ENCODE assay signal across 10 mouse cellular contexts in genomic region chr5:43818695-43819094, GRCm38 (mm10). TPM values are rescaled to one million over a fixed set of nuclear protein-coding genes. Genes with fewer than 3 reads are reported as not detected.
DNase-seq lines count a peak whose midpoint lies in the region; ATAC-seq and TF ChIP-seq lines count a peak whose summit lies in the region.
"Had no signal": no experiment of that assay in that cellular context is flagged by ENCODE, and none has a peak within 500 bp of the region (broad histone marks: within the 10 kb centered on the region; RNA-seq: fewer than 3 reads in every experiment).

TSS of gene Bst1 (plus strand) at chr5:43818885.

- no peaks in the 10 kb centered on the region for H3K36me3 ChIP-seq in lung, postnatal 0 days (ENCODE audit: insufficient read depth, low read length)
- no peaks in the 10 kb centered on the region for H3K36me3 ChIP-seq in liver, embryonic 16.5 days (ENCODE audit: control insufficient read depth, insufficient read depth)
- peaks cover 2% of the 10 kb centered on the region; the same call in 1 of the 2 replicates for H3K36me3 ChIP-seq in small intestine, adult 2 months (ENCODE audit: control insufficient read depth, insufficient read depth, low read length)
- H3K36me3 ChIP-seq: embryonic facial prominence, embryonic 13.5 days had no signal

- TF ChIP-seq EP300 in lung, postnatal 0 days (IDR thresholded peaks at IDR 0.05), result no peak

- H3K27me3 ChIP-seq in lung, postnatal 0 days (replicated peaks; ENCODE audit: insufficient read depth, low read length), result no peaks in the 10 kb centered on the region
- H3K27me3 ChIP-seq in liver, embryonic 16.5 days (ENCODE audit: control insufficient read depth, insufficient read depth, low read depth, low read length), result no peaks in the 10 kb centered on the region
- no peaks in the 10 kb centered on the region for H3K27me3 ChIP-seq in small intestine, adult 2 months (ENCODE audit: control insufficient read depth, insufficient read depth, low read length)
- H3K27me3 ChIP-seq: embryonic facial prominence, embryonic 13.5 days had no signal

- H3K4me1 ChIP-seq in lung, postnatal 0 days (ENCODE audit: insufficient read depth, low read depth, low read length), result 0 out of 2 replicates have a peak, but pooled peaks cover 3% of the 10 kb centered on the region
- H3K4me1 ChIP-seq in liver, embryonic 16.5 days (ENCODE audit: control insufficient read depth, low read depth, low read length), result no peaks in the 10 kb centered on the region; the same call in 1 of the 2 replicates
- H3K4me1 ChIP-seq in small intestine, adult 2 months (ENCODE audit: control insufficient read depth, insufficient read depth, insufficient read length, low read length), result peaks cover 13% of the 10 kb centered on the region
- H3K4me1 ChIP-seq: embryonic facial prominence, embryonic 13.5 days had no signal

- WGBS in lung, postnatal 0 days, result 46% methylated on average over 12 of the region's 12 CpGs
- 46% methylated on average over 12 of the region's 12 CpGs for WGBS in liver, embryonic 16.5 days (ENCODE audit: insufficient replicate concordance)
- WGBS in small intestine, adult 2 months, result 65% methylated on average over 12 of the region's 12 CpGs

- TF ChIP-seq CTCF in lung, postnatal 0 days (IDR thresholded peaks at IDR 0.05), result no peak
- TF ChIP-seq CTCF in small intestine, adult 2 months (IDR thresholded peaks at IDR 0.05; ENCODE audit: extremely low read depth, insufficient read length, insufficient replicate concordance, low read depth, low read length), result no peak

- no peak within 1 kb of the TSS for H3K4me2 ChIP-seq in lung, postnatal 0 days (replicated peaks; ENCODE audit: low read depth, low read length)
- H3K4me2 ChIP-seq in liver, embryonic 16.5 days (ENCODE audit: low read depth, low read length), result no peak within 1 kb of the TSS
- H3K4me2 ChIP-seq: embryonic facial prominence, embryonic 13.5 days had no signal

- H3K9me3 ChIP-seq in lung, postnatal 0 days (ENCODE audit: low read length), result no peaks in the 10 kb centered on the region
- no peaks in the 10 kb centered on the region for H3K9me3 ChIP-seq in liver, embryonic 16.5 days (replicated peaks; ENCODE audit: control insufficient read depth, low read length)
- H3K9me3 ChIP-seq: embryonic facial prominence, embryonic 13.5 days had no signal

- ATAC-seq in lung, postnatal 0 days, result no peak
- ATAC-seq in liver, embryonic 16.5 days (ENCODE audit: low read depth), result no peak

- DNase-seq in lung, adult 18-20 months, result peak; percentile 40 to 49
- no peak for DNase-seq in lung, postnatal 0 days (ENCODE audit: low spot score)
- DNase-seq in heart, postnatal 4 days, result peak; percentile 9
- no peak for DNase-seq in adrenal gland, postnatal 10 days
- no peak for DNase-seq in adrenal gland, adult 8-10 months
- DNase-seq: layer of hippocampus, postnatal 36 days had no signal

- no peak within 1 kb of the TSS for H3K27ac ChIP-seq in lung, postnatal 0 days (ENCODE audit: low read length)
- no peak within 1 kb of the TSS for H3K27ac ChIP-seq in liver, embryonic 16.5 days (ENCODE audit: low read length)
- H3K27ac ChIP-seq in small intestine, adult 2 months (ENCODE audit: insufficient read depth, low read depth, low read length), result peak within 1 kb of the TSS; percentile 44
- H3K27ac ChIP-seq: embryonic facial prominence, embryonic 13.5 days had no signal

- H3K4me3 ChIP-seq in lung, postnatal 0 days (ENCODE audit: low read depth, low read length), result no peak within 1 kb of the TSS
- H3K4me3 ChIP-seq in liver, embryonic 16.5 days (ENCODE audit: low read depth, low read length), result 0 out of 2 replicates have a peak within 1 kb of the TSS, but pooled peaks have one; percentile 13
- peak within 1 kb of the TSS; percentile 61 for H3K4me3 ChIP-seq in small intestine, adult 2 months (ENCODE audit: low read depth, low read length)
- H3K4me3 ChIP-seq: embryonic facial prominence, embryonic 13.5 days had no signal

- no peak within 1 kb of the TSS for H3K9ac ChIP-seq in lung, postnatal 0 days (replicated peaks; ENCODE audit: low read depth)
- no peak within 1 kb of the TSS for H3K9ac ChIP-seq in liver, embryonic 16.5 days (ENCODE audit: low read depth, low read length)
- H3K9ac ChIP-seq: embryonic facial prominence, embryonic 13.5 days had no signal

- TF ChIP-seq POLR2A in small intestine, adult 2 months (IDR thresholded peaks at IDR 0.05; ENCODE audit: low read depth, low read length), result peak; percentile 31; the same call in 1 of the 2 replicates

RNA-seq across cellular contexts. Expression of gene Bst1, which starts in this region (rescaled TPM):
- polyA plus RNA-seq in lung, postnatal 0 days (2015; fragmentation: Nextera tagmentation; extraction: Ambion mirVana), result 7.1 and 8.4 TPM in 2 replicates
- total RNA-seq in heart, postnatal 4 days (2021), result 1 to 10 TPM in 1 of 2 experiments, under 1 TPM in 1; 0.71 to 2.1 TPM
- polyA plus RNA-seq in liver, embryonic 16.5 days (2015; fragmentation: Nextera tagmentation; extraction: Ambion mirVana), result 1.6 and 1.8 TPM in 2 replicates
- 25.9 and 87.8 TPM in 2 replicates for polyA plus RNA-seq in small intestine, adult 2 months (2012; rRNA removed)
- total RNA-seq in adrenal gland, postnatal 10 days (2021), result 1 to 10 TPM in 1 of 2 experiments, under 1 TPM in 1; 1.00 to 1.6 TPM
- total RNA-seq in adrenal gland, adult 8-10 months (2022), result 1 to 10 TPM; 1.3 to 2.7 (median 1.8) TPM
- total RNA-seq: layer of hippocampus, postnatal 36 days had no signal
- polyA plus RNA-seq: embryonic facial prominence, embryonic 13.5 days; neural tube, embryonic 14.5 days had no signal

Comparison
In these comparisons a context has a peak if more than half of its experiments do, and no peak if none do; other contexts are left out.
1. DNase-seq: peak in lung, adult 18-20 months (2 of 2) and heart, postnatal 4 days (single experiment); none in lung, postnatal 0 days (single experiment), adrenal gland, postnatal 10 days (single experiment) and adrenal gland, adult 8-10 months (single experiment).